Comparison of ENCODE assay signal across 8 mouse cellular contexts in genomic region chr3:57663731-57664130, GRCm38 (mm10). TPM values are rescaled to one million over a fixed set of nuclear protein-coding genes. Genes with fewer than 3 reads are reported as not detected.
DNase-seq lines count a peak whose midpoint lies in the region; ATAC-seq and TF ChIP-seq lines count a peak whose summit lies in the region.

No protein-coding gene starts in this region.

- peak; percentile 75 for TF ChIP-seq CTCF in forebrain, postnatal 0 days (IDR thresholded peaks at IDR 0.05; ENCODE audit: low read depth)

- no peak overlapping the region for H3K4me2 ChIP-seq in forebrain, embryonic 11.5 days (ENCODE audit: low read depth, low read length, severe bottlenecking)
- H3K4me2 ChIP-seq in forebrain, embryonic 16.5 days (ENCODE audit: low read length), result no peak overlapping the region
- no peak overlapping the region for H3K4me2 ChIP-seq in midbrain, embryonic 13.5 days (replicated peaks)
- no peak overlapping the region for H3K4me2 ChIP-seq in forebrain, postnatal 0 days (ENCODE audit: low read depth)
- H3K4me2 ChIP-seq in liver, embryonic 13.5 days, result no peak overlapping the region

- WGBS in forebrain, embryonic 11.5 days, result 20% methylated on average over 6 of the region's 6 CpGs
- 22% methylated on average over 6 of the region's 6 CpGs for whole genome bisulfite sequencing in forebrain, embryonic 16.5 days
- 31% methylated on average over 6 of the region's 6 CpGs for WGBS in midbrain, embryonic 10.5 days
- WGBS in midbrain, embryonic 13.5 days, result 19% methylated on average over 6 of the region's 6 CpGs
- WGBS in forebrain, postnatal 0 days, result 18% methylated on average over 6 of the region's 6 CpGs
- 19% methylated on average over 6 of the region's 6 CpGs for WGBS in liver, embryonic 13.5 days (ENCODE audit: insufficient replicate concordance)

- H3K36me3 ChIP-seq in forebrain, embryonic 11.5 days (ENCODE audit: control insufficient read depth, insufficient read depth, low read length), result no peaks in the 10 kb centered on the region
- no peaks in the 10 kb centered on the region for H3K36me3 ChIP-seq in forebrain, embryonic 16.5 days (ENCODE audit: control insufficient read depth, insufficient read depth)
- H3K36me3 ChIP-seq in midbrain, embryonic 10.5 days, result no peaks in the 10 kb centered on the region
- H3K36me3 ChIP-seq in midbrain, embryonic 13.5 days, result no peaks in the 10 kb centered on the region
- no peaks in the 10 kb centered on the region for H3K36me3 ChIP-seq in forebrain, postnatal 0 days (ENCODE audit: insufficient read depth)
- no peaks in the 10 kb centered on the region for H3K36me3 ChIP-seq in liver, embryonic 13.5 days
- H3K36me3 ChIP-seq in splenic B cell, adult 2 months (ENCODE audit: control insufficient read depth, insufficient read depth, low read length, poor library complexity, severe bottlenecking), result no peaks in the 10 kb centered on the region

- ATAC-seq in forebrain, embryonic 11.5 days (replicated peaks; ENCODE audit: low FRiP score), result peak; percentile 33; the same call in 1 of the 2 replicates
- ATAC-seq in forebrain, embryonic 16.5 days, result no peak
- no peak for ATAC-seq in midbrain, embryonic 13.5 days
- ATAC-seq in forebrain, postnatal 0 days, result no peak
- no peak for ATAC-seq in liver, embryonic 13.5 days (ENCODE audit: low read depth)

- H3K4me3 ChIP-seq in forebrain, embryonic 11.5 days (ENCODE audit: low read depth, low read length), result no peak overlapping the region
- no peak overlapping the region for H3K4me3 ChIP-seq in forebrain, embryonic 16.5 days (replicated peaks; ENCODE audit: low read length)
- no peak overlapping the region for H3K4me3 ChIP-seq in midbrain, embryonic 10.5 days
- H3K4me3 ChIP-seq in midbrain, embryonic 13.5 days (replicated peaks), result no peak overlapping the region
- H3K4me3 ChIP-seq in forebrain, postnatal 0 days (ENCODE audit: low read depth, low read length), result no peak overlapping the region
- H3K4me3 ChIP-seq in liver, embryonic 13.5 days (replicated peaks), result no peak overlapping the region

- no peaks in the 10 kb centered on the region for H3K27me3 ChIP-seq in forebrain, embryonic 11.5 days (ENCODE audit: control insufficient read depth, insufficient read depth, low read length)
- H3K27me3 ChIP-seq in forebrain, embryonic 16.5 days (replicated peaks; ENCODE audit: control insufficient read depth, insufficient read depth, low read length), result no peaks in the 10 kb centered on the region
- no peaks in the 10 kb centered on the region for H3K27me3 ChIP-seq in midbrain, embryonic 10.5 days (ENCODE audit: low read depth, poor library complexity, severe bottlenecking)
- H3K27me3 ChIP-seq in midbrain, embryonic 13.5 days, result no peaks in the 10 kb centered on the region
- H3K27me3 ChIP-seq in forebrain, postnatal 0 days (ENCODE audit: insufficient read depth, low read length), result no peaks in the 10 kb centered on the region
- no peaks in the 10 kb centered on the region for H3K27me3 ChIP-seq in liver, embryonic 13.5 days
- no peaks in the 10 kb centered on the region for H3K27me3 ChIP-seq in splenic B cell, adult 2 months (ENCODE audit: control insufficient read depth, insufficient read depth, low read length, poor library complexity, severe bottlenecking)

- no peaks in the 10 kb centered on the region for H3K9me3 ChIP-seq in forebrain, embryonic 11.5 days (ENCODE audit: control insufficient read depth, low read length)
- H3K9me3 ChIP-seq in forebrain, embryonic 16.5 days (ENCODE audit: control insufficient read depth, low read length), result no peaks in the 10 kb centered on the region
- no peaks in the 10 kb centered on the region for H3K9me3 ChIP-seq in midbrain, embryonic 10.5 days (replicated peaks)
- no peaks in the 10 kb centered on the region for H3K9me3 ChIP-seq in midbrain, embryonic 13.5 days
- no peaks in the 10 kb centered on the region for H3K9me3 ChIP-seq in forebrain, postnatal 0 days (ENCODE audit: low read length)
- H3K9me3 ChIP-seq in liver, embryonic 13.5 days (replicated peaks), result no peaks in the 10 kb centered on the region

- H3K27ac ChIP-seq in forebrain, embryonic 11.5 days (ENCODE audit: low read depth, low read length), result no peak overlapping the region
- H3K27ac ChIP-seq in forebrain, embryonic 16.5 days (ENCODE audit: low read length), result no peak overlapping the region
- no peak overlapping the region for H3K27ac ChIP-seq in midbrain, embryonic 10.5 days (replicated peaks)
- no peak overlapping the region for H3K27ac ChIP-seq in midbrain, embryonic 13.5 days
- H3K27ac ChIP-seq in forebrain, postnatal 0 days (ENCODE audit: low read depth, low read length), result no peak overlapping the region
- no peak overlapping the region for H3K27ac ChIP-seq in liver, embryonic 13.5 days

- peak; percentile 56 for DNase-seq in forebrain, embryonic 11.5 days (ENCODE audit: low spot score)
- peak; percentile 38 for DNase-seq in midbrain, embryonic 10.5 days (ENCODE audit: low spot score)
- peak; percentile 82 for DNase-seq in adipocyte (ENCODE audit: low spot score)
- DNase-seq in forebrain, postnatal 0 days, result peak; percentile 82
- DNase-seq in liver, embryonic 13.5 days, result peak; percentile 13
- peak; percentile 67 for DNase-seq in splenic B cell, adult 2 months (ENCODE audit: low read depth, low spot score)

- no peaks in the 10 kb centered on the region for H3K4me1 ChIP-seq in forebrain, embryonic 11.5 days (replicated peaks; ENCODE audit: control insufficient read depth, insufficient read depth, low read length)
- H3K4me1 ChIP-seq in forebrain, embryonic 16.5 days (replicated peaks; ENCODE audit: control insufficient read depth, insufficient read depth, low read length), result peaks cover 3% of the 10 kb centered on the region; the same call in 1 of the 2 replicates
- peaks cover 4% of the 10 kb centered on the region; the same call in 1 of the 2 replicates for H3K4me1 ChIP-seq in midbrain, embryonic 10.5 days
- no peaks in the 10 kb centered on the region for H3K4me1 ChIP-seq in midbrain, embryonic 13.5 days (replicated peaks)
- H3K4me1 ChIP-seq in forebrain, postnatal 0 days (ENCODE audit: insufficient read depth), result no peaks in the 10 kb centered on the region
- no peaks in the 10 kb centered on the region for H3K4me1 ChIP-seq in liver, embryonic 13.5 days (replicated peaks)

- H3K9ac ChIP-seq in forebrain, embryonic 11.5 days (ENCODE audit: low read length), result no peak overlapping the region
- H3K9ac ChIP-seq in forebrain, embryonic 16.5 days (replicated peaks; ENCODE audit: low read depth, low read length), result no peak overlapping the region
- H3K9ac ChIP-seq in midbrain, embryonic 13.5 days (replicated peaks), result no peak overlapping the region
- no peak overlapping the region for H3K9ac ChIP-seq in forebrain, postnatal 0 days
- no peak overlapping the region for H3K9ac ChIP-seq in liver, embryonic 13.5 days

RNA-seq across cellular contexts. Expression of gene Commd2, which starts 12.2 kb away (rescaled TPM):
- polyA plus RNA-seq in forebrain, embryonic 11.5 days (2014; fragmentation: Nextera tagmentation; extraction: Ambion mirVana), result 80.8 and 95.4 TPM in 2 replicates
- 69.9 and 81.0 TPM in 2 replicates for polyA plus RNA-seq in forebrain, embryonic 16.5 days (2015; fragmentation: Nextera tagmentation; extraction: Ambion mirVana)
- 105 and 107 TPM in 2 replicates for polyA plus RNA-seq in midbrain, embryonic 10.5 days (2016; fragmentation: Nextera tagmentation; extraction: Ambion mirVana)
- polyA plus RNA-seq in midbrain, embryonic 13.5 days (2015; fragmentation: Nextera tagmentation; extraction: Ambion mirVana), result 73.9 and 77.7 TPM in 2 replicates
- 34.6 and 39.5 TPM in 2 replicates for total RNA-seq in forebrain, postnatal 0 days (2014; rRNA removed)
- 89.7 and 121 TPM in 2 replicates for polyA plus RNA-seq in forebrain, postnatal 0 days (2015; fragmentation: Nextera tagmentation; extraction: Ambion mirVana)
- 44.5 and 50.9 TPM in 2 replicates for polyA plus RNA-seq in liver, embryonic 13.5 days (2015; fragmentation: Nextera tagmentation; extraction: Ambion mirVana)

RNA-seq across cellular contexts. Expression of gene Ankub1, which starts 28.9 kb away (rescaled TPM):
- polyA plus RNA-seq in forebrain, embryonic 11.5 days (2014; fragmentation: Nextera tagmentation; extraction: Ambion mirVana), result not detected in 2 replicates
- polyA plus RNA-seq in forebrain, embryonic 16.5 days (2015; fragmentation: Nextera tagmentation; extraction: Ambion mirVana), result 0.09 and 0.11 TPM in 2 replicates
- polyA plus RNA-seq in midbrain, embryonic 10.5 days (2016; fragmentation: Nextera tagmentation; extraction: Ambion mirVana), result 0.17 TPM in 1 of 2 replicates, not detected in the other
- polyA plus RNA-seq in midbrain, embryonic 13.5 days (2015; fragmentation: Nextera tagmentation; extraction: Ambion mirVana), result 0.22 and 0.23 TPM in 2 replicates
- total RNA-seq in forebrain, postnatal 0 days (2014; rRNA removed), result 0.15 and 0.33 TPM in 2 replicates
- 0.22 TPM in 1 of 2 replicates, not detected in the other for polyA plus RNA-seq in forebrain, postnatal 0 days (2015; fragmentation: Nextera tagmentation; extraction: Ambion mirVana)
- polyA plus RNA-seq in liver, embryonic 13.5 days (2015; fragmentation: Nextera tagmentation; extraction: Ambion mirVana), result not detected in 2 replicates

Comparison
In these comparisons a context has a peak if more than half of its experiments do, and no peak if none do; other contexts are left out.
1. DNase-seq: peak in every context shown above with its lines; median percentile 82 in adipocyte; 82 in forebrain, postnatal 0 days; 67 in splenic B cell, adult 2 months; 56 in forebrain, embryonic 11.5 days; 38 in midbrain, embryonic 10.5 days; 13 in liver, embryonic 13.5 days.